Mouse (Mus musculus) gonadal fat pad, adult 2 months (tissue): ENCODE data around the gene Klhl42. TPM values are rescaled to one million over a fixed set of nuclear protein-coding genes. Genes with fewer than 3 reads are reported as not detected.

ENCODE experiments used
- DNase-seq: peaks from one replicate; pipeline ENCODE4 v3.0.0-alpha.2; 2012; ENCODE audit warnings: low read depth
- polyA plus RNA-seq: library from polyadenylated mRNA; depleted of rRNA; stranded (reverse); fragments of >200 nt; gene quantifications from 2 replicates; pipeline ENCODE4 v1.2.3, GENCODE M21; 2012; rRNA removed

Gene Klhl42
- 17.1 and 19.0 TPM in 2 replicates for polyA plus RNA-seq

DNA sequence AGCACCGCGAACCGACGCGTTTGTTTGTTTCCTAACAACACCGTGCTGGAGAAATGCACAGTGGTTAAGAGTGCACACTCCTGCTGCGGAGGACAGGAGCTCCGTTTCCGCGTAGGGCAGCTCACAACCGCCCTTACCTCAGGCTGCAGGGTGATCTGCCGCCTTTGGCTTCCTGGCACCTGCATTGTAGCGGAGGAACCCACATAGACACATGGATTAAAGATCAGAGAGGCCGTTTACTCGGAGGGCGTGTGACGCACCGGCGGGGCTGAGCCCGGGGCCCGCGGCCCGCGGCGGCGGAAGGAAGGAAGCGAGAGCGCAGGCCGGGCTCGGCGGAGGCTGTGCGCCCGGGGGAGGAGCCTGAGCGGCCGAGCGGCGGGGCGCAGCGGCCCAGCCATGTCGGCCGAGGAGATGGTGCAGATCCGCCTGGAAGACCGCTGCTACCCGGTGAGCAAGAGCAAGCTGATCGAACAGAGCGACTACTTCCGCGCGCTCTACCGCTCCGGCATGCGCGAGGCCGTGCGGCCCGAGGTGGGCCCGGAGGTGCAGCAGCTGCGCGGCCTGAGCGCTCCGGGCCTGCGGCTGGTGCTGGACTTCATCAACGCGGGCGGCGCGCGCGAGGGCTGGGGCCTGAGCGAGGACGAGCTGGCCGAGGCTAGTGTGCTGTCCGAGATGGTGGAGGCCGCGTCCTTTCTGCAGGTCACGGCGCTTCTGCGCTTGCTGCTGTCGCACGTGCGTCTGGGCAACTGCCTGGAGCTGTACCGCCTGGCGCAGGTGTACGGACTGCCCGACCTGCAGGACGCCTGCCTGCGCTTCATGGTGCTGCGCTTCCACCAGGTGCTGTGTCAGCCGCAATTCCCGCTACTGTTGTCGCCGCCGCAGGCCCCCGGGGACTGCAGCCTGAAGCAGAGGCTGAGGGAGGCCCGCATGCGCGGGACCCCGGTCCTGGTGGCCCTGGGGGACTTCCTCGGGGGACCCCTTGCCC lies at the start of gene Klhl42:
Klhl42 (plus strand) TSS at position 244 of the 985 bp plus-strand sequence.
- no peak for DNase-seq

DNA sequence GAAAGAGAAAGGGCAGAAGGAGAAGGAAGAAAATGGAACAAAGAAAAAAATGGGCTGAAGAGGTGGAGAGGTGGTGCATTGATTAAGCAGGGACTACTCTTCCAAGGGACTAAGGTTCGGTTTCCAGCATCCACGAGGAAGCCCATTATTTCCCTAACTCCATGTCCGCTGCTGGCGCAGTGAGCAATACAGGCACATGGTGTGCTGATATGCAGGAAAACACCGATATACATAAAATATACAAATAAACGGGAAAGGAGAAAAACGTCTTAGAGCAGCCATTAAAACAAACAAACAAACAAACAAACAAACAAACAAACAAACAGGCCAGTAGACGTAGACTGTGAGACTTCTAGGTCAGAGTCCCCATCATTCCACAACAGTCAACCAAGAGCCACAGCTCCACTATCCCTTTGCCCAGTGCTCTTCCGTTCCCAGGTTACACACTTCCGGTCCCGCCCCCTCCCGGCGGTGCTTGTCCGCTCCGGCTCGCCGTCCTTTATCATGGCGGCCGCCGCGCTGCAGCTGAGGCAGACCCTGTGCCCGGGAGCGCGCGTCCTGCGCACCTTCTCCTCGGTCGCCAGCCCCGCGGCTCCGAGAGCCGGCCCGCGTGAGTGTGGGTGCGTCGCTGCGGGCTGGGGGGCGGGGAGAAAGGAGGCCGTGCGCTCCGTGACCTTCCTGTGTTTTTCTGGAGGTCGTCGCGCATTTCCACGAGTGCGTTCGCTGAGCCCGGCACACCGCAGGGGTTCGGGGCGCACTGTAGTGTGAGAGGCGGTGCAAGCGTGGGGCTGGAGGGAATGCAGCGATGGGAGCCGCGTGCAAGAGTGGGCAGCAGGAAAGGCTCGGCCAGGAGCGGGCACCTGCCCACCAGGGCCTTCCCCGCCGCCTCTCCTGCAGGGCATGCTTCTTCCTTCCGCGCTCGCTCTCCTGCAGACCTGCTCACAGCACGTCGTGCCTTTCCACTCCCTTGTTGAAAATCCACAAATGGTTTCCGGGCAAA lies 48.6 kb upstream of the Klhl42 start, which contains the start of gene Mrps35:
Mrps35 (plus strand) TSS at position 474 of the 1,000 bp plus-strand sequence.
- DNase-seq = no peak

DNA sequence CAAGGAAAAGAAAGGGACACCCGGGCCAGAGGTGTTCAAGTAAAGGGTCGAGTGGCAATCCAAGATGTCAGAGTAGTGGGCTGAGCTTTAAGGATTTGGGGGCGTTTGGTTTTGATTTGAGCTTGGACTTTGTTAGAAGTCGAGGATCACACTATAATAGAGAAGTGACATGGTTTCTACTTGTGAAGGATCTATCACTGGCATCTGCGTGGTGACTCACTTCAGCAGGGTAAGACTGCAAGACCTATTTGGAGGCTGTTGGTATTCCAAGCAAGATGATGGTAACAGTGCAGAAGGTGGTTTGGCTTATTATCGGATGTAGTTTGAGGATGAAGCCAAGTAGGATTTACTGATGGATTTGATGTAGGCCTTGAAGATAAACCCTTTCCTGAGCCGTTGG lies 47.5 kb upstream of the Klhl42 start:
- DNase-seq = no peak

DNA sequence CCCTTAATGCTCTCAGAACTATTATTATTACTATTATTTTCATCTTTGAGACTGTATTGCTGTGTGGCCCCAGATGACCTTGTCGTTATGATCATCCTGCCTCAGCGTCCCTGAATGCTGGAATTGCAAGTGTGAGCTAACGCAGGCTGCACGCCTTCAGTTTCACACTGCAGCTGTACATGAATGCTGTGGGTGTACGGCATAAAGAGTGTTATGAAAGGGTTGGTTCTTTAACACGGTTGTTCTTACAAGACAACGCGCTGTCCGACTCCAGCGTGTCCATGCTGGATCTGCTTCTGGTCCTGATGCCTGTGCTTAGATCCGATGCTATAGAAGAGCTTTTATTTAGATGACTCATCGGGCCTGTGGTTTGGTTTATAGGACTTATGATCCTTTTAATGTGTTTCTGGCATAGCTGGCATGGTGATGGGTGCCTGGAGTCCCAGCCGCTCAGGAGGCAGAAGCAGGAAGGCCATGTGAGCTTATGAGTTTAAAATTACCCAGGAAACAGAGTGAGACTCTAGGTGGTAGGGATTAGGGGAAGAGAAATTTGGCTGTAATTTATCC lies 41.9 kb upstream of the Klhl42 start:
- no peak for DNase-seq

DNA sequence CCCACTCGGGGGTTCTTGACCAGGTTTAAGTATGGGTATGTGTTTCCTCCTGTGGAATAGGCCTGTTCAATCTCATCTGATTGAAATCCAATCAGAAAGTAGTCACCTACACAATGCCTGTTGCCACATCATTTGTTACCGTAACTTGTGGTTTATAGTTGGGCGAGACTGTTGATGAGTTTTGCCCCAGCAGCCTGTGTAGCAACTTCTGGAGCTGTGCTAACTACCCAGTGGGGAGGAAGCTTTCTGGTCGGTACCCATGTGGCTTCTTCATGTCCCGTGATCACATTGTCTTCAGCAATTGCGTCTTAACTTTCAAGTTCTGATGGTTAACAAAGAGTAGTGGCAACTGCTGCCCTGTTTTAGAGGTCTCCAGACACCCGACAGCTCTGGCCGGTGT lies 39.5 kb upstream of the Klhl42 start:
- DNase-seq = no peak

DNA sequence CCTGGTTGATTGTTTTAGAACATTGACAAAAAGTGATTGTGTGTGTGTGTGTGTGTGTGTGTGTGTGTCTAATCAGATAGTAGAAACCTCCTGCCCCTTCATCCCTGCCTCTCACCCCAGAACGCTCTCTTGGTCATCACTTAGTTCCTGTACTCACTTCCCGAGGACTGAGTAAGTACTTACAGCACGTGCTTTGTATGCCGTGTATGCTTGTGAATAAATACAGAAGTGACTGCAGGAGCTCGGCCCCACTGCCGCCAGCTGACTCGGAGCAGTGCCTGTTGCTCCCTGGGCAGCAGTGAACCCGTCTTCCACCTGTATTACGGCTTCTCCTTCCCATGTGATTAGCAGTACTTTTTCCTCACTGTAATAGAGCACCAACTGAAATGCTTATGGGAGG lies 38.7 kb upstream of the Klhl42 start:
- no peak for DNase-seq

DNA sequence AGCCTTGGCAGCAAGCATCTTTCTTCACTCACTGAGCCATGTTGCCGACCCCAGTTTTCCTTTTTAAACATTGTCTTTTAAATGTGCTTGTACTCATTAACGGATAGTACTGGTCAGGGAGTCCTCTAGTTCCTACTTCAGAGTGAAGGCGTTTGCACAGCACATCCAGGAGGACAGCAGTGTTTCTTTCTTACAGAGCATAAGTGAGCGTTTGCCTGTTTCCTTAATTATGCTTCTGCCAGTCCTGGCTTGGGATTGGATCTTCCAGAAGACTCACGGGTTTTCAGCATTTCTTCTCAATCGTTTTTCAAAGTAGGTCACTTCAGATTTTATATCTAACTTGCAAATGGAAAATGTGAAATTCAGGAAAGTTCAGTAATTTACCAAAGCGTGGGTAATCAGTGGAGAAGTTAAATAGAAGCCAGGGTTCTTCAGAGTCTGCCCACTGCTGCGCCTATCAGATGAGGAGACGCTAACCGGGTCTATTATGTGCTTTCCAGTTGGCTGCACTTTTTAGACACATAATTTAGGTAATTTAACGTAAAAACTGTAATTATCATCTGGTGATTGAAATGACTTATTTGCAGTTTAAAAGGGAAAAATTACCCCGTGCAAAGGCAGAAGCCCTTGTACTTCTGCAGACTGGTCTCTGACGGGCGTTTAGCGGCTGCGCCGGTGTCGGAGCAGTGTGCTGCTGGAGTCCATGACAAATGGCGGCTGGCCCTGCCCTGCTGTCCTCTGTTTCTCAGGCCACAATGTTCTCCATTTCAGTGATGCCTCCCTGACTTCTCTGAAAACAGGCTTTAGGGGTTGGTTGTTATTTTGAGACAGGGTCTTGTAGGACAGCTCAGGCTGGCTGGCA lies 37.2 kb upstream of the Klhl42 start:
- DNase-seq = no peak

DNA sequence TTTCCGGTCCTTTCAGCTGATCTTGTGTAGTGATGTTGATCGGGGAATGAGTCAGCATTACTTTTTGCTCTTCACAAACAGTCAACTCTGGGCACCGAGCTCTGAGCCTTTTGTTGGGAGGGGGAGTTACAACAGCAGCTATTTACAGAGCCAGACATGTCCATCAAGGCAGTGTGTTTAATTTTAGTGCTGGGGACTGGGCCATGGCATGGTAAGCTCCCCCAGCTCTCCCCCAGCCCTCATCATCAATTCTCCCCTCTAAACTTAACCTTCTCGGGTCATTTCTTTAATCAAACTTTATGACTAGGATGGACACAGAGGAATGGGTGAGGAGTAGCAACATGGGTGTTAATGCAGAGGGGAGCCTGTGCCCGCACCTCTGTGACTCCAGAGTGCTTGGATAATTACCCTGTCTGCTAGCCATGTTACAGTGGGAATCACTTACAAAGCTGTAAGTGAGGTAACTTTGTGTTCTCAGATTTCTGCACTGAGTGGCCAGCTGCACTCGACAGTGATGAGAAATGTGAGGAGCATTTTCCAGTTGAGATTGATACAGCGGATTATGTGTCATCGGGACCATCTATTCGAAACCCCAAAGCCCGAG lies 35.7 kb upstream of the Klhl42 start:
- no peak for DNase-seq

DNA sequence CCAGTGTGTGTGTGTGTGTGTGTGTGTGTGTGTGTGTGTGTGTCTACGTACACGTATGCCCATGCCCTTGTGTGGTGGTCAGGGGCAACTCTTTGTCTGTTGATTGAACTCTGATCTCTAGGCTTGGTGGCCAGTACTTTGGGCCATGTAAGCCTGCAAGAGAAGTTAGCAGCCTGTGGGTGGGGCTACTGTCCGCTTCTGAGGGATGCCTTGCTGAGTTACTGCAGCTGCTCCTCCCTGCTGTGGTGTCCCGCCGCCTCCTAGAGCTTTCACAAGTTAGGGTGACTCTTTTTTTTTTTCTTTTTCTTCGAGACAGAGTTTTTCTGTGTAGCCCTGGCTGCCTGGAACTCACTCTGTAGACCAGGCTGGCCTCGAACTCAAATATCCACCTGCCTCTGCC lies 31.9 kb upstream of the Klhl42 start:
- DNase-seq = no peak

DNA sequence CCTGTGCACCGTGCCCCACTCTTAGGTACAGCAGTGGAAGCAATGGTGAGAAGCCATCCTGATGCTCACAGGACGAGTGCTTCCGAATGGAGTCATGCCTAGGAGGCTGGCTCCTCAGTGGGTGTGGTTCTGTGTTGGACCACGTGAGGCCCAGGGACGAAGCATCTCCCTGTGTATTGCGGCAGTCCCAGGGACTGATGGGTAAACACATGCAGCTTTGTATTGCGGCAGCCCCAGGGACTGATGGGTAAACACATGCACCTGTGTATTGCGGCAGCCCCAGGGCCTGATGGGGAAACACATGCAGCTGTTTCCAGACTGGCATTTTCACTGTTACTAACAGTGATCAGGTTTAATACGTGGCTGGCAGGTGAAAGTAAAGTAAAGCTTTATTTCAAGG lies 29.5 kb upstream of the Klhl42 start:
- no peak for DNase-seq

DNA sequence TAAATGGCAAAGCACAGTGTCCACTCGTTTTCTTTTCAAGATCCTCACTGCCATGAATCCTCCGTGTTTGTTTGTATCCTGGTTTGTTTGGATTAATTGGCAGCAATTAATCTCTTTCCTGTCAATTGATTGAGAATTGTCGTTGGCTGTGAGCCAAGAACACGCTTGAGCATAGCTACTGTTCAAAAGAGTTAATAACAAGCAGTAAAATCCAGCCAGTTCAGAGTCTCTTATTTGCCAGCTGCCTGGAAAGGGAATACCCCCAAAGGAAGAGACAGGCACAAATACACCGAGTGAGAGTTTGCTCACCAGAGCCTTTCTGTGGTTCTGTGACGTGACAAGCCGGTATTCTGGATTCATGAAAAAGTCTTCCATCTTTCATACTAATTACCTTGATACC lies 29.1 kb upstream of the Klhl42 start:
- no peak for DNase-seq

DNA sequence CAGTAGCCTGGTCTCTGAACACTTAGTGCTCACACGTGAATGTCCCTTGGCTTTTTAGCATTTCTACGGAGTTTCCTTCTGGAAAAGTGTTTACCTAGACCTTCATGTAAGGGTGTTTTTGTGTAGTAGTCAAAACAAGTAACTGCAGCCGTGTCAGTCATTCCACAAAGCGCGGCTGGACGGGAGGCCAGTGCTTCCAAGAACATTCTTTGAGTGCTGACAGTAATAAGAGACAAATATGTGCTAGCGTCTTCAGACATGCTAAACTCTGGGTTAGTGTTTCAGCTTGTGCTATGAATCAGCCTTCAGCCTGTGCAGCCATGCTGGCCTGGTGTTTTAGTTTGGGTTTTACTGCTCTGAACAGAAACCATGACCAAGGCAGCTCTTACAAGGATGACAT lies 28.5 kb upstream of the Klhl42 start:
- no peak for DNase-seq

DNA sequence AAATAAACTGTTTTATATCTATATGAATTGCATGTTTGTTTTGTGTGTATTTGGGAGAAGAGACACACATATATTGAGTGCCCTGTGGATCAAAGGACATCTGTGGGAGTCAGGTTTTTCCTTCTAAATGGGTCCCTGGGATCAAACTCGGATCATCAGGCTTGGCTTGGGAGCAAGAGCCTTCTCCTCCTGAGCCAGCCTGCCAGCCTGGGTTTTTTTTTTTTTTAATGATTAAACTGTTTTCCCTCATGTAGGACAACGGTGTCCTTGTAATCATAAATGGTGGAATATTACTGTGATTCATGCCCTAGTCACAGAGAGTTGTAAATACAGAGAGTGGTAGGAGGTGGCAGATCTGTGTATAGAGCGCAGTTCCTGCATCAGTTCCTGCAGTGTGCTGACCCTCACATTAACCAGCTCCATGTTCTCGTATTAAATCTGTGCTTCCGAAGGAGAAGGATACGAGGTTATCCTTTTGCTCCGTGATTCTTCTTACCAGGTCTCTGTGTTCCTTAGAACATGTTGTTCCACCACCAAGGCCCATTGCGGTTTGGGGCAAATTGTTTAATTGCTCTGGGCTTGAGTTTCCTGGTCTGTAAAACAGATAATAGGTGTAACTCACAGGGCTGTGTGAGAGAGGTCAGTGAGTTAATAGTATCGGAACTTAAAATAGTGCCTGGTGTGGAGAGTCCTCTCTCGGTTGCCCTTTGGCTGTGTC lies 26.8 kb upstream of the Klhl42 start:
- no peak for DNase-seq

DNA sequence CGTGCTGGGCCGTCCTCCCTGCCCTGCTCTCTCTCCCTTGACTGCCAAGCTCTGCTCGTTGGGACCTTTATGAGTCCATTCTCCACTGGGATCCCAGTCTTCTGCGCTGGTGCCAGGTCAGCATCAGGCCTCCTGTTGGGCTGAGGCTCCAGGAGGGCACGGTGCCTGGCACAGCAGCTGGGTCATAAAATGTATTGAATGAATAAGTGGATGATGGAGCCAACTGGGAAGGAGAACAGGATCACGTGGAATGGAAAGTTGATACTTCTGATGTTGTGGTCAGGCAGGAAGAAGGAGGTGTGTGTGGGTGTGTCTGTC lies 26.3 kb upstream of the Klhl42 start:
- DNase-seq = no peak

DNA sequence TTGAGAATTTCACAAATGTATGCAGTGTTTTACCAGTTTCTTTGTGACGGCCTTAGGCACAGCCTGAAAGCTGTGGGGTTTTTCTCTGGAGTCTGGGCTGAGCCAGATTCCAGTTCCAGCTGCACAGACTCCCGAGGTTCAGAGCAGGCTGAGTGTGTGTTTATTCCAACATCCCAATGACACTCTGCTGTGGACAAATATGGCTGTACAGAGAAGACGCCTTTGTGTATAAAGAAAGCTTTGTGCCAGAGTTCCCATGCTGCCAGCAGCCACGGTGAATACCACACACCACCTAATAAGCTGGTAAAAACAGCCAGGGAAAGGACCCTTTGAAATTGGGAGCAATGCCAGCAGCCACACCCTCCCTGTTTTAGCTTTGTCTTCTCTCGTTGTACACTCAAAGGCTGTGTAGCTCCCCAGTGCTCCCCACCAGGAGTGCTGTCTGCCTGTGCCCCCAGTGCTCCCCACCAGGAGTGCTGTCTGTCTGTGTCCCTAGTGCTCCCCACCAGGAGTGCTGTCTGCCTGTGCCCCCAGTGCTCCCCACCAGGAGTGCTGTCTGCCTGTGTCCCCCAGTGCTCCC lies 15.3 kb upstream of the Klhl42 start:
- no peak for DNase-seq

DNA sequence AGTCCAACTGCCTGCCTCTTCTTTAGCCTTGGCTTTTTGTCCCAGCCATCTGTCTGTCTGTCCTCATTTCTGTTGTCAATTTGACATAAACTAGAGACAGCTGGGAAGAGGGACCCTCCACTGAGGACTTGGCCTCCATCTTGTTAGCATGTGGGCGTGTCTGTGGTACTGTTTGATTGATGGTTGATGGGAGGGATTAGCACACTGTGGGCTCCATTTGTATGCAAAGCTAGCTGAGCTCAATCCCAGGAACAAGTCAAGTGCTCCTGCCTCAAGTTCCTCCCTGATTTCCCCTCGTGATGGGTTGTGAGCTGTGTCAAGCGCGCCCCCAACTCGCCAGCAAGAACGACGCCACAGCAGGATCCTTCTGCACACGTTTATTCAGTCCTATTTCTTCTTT lies 14.3 kb upstream of the Klhl42 start:
- DNase-seq = no peak

DNA sequence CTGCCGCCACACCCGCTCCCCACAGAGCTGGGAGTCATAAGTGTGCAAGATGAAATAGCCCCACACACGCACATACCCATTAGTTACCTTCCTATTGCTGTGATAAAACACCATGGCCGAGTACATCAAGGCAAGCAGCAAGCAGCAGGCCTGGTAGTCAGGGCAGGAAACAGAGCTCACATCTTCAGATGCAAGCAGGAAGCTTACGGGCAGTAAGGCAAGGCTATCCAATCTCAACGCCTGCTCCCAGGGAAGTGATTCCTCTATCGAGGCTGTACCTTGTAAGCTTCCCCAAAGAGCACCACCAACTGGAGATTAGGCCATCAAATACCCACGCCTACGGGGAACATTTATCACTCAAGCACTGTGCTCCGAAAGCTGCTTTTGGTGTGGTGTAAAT lies 11.3 kb upstream of the Klhl42 start:
- no peak for DNase-seq

DNA sequence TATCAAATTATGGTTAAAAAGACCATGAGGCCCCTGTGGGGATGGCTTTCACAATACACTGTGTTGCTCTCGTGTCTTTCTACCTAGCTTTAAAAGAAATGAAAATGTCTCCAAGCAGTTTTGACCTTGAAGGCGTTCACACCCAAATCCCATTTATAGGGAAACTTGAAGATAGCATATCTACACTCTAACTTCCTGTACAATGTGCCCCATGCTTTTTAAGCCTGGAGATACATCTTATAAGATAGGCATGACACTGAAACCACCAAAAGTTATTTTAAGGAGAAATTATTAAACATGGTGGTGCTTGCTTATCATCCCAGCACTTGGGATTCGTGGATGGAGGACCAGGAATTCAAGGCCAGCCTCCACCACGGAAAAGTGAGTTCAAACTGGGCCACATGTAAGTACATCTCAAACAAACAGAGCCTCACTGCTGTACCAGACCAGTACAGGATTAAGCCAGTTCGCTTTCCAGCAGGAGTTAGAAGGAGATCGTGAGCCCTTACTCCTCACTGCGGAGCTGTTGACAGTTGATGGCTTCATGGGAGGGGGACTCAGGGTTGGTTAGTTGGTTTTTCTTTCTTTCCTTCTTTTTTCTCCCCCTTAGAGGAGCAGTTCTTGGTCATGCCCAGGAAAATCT lies 5.7 kb upstream of the Klhl42 start:
- DNase-seq = no peak

DNA sequence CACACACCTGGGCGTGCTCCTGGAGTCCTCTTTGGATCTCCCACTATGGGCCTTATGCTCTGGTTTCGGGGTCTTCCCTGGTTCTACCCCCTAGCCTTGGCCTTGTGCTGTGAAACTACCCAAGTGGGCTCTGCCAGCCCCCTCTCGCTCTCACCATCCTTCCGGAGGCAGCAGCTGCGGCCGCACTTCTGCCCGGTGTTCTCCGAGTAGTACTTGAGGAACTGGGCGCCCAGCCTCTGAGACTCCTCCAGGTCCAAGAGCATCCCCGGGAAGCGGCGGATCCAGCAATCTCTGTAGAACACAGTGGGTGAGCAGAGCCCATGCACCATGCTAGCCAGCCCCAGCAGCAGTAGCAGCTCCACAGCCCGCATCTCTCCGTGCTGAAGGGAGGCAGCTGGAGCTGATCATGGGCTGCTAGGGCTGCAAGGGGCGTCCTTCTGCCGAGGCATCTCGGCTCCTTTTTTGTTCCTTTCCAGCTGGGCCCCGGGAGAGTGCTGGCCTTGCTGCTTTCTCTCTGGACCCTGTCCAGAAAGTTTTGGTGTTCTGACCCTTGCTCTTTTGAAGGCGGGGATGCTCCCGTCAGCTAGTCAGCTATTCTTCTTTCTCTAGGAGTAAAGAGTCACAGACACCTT lies 4.5 kb upstream of the Klhl42 start, which contains the start of gene Mansc4:
Mansc4 (minus strand) TSS at position 439 of the 632 bp plus-strand sequence.
- DNase-seq = no peak
